Mouse (Mus musculus): ENCODE data around the gene Arpc5l.
"Not testable (repeated sequence)": the region's sequence is repeated elsewhere in the genome, so short reads cannot be mapped to it uniquely, and the experiment has no call there.

Arpc5l gene

GRCm38 (mm10) chr2:38999910-39000586 is 5.1 kb upstream of the Arpc5l start:
- no peak for DNase-seq (ENCODE audit: low read depth, low spot score)

GRCm38 (mm10) chr2:39000587-39000919 is 4.6 kb upstream of the Arpc5l start:
- DNase-seq (ENCODE audit: low read depth, low spot score): no peak

DNA sequence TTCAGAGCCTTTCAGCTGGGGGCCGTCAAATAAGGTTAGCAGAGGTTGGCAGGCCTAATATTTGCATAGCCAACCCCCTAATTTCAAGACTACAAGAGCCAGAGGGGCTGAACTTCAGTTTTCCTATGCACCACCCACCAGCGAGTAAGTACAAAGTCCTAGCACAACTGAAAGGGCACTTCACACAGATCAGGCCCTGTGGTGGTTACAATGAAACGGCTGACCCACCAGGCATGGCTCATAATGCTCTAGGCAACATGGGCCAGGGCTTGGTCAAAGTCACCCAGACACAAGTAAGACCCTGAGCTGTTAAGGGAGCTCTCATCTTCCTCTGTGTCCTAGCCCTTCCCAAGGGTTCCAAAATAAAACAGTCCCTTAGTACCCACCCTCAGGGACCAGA is 3.3 kb upstream of the Arpc5l start:
- DNase-seq (ENCODE audit: low read depth, low spot score): no peak

GRCm38 (mm10) chr2:39003106-39003505 is 2.0 kb upstream of the Arpc5l start:
- DNase-seq (ENCODE audit: low read depth, low spot score): no peak

- no peak for DNase-seq (ENCODE audit: low read depth, low spot score)
These were observed 1.6 kb upstream of the Arpc5l start for GRCm38 (mm10) chr2:39003512-39003911.

- DNase-seq (ENCODE audit: low read depth, low spot score): no peak
These were observed 776 bp upstream of the Arpc5l start for GRCm38 (mm10) chr2:39004372-39004771.

- no peak for DNase-seq (ENCODE audit: low read depth, low spot score)
These were observed 479 bp downstream of the Arpc5l start, which contains the start of gene Rpl35 for GRCm38 (mm10) chr2:39005574-39006079. Gene Rpl35 (minus strand): TSS chr2:39005624.

DNA sequence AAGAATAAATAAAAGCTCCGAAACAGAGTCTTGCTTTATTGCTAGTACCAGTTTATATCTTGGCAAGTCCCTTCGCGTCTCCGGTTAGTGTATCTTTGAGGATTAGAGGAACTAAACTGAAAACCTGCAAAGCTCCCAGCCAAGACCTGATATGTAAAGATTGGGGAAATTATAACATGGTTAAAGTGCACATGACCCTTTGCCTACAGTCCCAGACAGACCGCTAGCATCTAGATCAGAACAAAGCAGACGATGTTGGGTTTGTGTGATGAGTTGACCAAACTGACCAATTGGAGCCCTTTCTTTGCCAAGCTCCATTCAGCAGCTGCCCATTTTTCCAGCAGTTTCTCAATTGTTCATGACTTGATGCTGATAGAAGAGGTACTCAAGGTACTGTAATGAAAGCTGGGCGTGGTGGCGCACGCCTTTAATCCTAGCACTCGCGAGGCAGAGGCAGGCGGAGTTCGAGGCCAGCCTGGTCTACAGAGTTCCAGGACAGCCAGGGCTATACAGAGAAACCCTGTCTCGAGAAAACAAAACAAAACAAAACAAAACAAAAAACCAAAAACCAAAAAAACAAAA is 1.1 kb downstream of the Arpc5l start:
- no peak for DNase-seq (ENCODE audit: low read depth, low spot score)

DNA sequence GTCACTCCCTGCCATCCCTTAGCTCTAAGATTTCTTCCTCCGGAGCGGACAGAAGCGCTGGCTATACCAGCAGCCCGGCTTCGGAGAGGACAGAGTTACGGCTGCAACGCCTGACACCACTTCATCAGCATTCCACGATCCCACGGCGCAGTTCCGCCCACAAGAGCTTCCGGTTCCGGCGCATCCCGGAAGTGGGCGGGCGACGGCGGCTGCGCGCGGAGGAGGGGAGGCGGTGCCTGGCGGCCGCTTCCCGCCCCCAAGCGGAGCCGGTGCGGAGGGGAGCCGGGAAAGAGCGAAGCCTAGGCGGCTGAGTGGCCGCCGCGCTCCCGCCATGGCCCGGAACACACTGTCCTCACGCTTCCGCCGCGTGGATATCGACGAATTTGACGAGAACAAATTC is 2.7 kb downstream of the Arpc5l start:
- peak; percentile 91 for DNase-seq (ENCODE audit: low read depth, low spot score)

DNA sequence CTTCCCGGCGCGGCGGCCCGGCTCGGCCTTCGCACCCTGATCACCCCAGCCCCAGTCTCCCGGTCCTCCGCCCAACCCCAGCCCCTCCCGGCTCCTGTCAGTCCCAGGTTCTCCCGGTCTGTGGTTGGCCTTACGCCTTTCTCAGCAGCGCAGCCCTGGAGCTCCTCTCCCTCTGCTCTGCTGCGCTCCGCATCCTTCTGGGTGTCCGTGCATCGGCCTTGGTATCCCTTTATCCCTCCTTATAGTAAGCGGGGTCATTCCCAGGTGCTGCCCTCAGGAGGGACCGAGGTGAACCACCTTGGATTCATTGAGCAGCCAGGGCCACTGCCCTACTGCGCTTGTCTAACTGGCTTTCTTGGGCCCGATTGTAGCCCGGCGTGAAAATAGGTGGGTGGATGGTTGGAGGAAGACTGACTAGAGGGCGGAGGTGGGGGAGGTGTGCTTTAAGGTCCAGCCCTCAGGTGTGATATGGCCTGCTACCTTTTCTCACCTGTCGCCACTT is 3.3 kb downstream of the Arpc5l start:
- no peak for DNase-seq (ENCODE audit: low read depth, low spot score)

DNA sequence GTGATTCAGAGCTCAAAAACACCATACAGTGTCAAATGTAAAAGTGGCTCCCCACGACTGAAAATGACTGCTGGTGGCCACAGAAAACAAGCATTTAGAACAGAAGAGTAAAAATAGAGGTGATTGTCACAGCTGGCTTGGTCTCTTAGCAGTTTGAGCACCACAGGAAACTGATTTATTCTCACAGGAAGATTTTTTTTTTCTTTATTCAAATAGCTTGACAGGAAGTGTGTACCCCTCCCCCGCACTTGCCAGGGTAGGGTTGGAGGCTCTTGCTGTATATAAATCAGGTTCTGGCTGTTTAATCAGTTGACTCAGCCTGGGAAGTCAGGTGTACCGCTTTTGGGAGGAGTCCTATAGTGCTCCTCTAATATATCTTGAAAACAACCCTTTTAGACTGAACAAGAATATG is 3.8 kb downstream of the Arpc5l start:
- DNase-seq (ENCODE audit: low read depth, low spot score): no peak

DNA sequence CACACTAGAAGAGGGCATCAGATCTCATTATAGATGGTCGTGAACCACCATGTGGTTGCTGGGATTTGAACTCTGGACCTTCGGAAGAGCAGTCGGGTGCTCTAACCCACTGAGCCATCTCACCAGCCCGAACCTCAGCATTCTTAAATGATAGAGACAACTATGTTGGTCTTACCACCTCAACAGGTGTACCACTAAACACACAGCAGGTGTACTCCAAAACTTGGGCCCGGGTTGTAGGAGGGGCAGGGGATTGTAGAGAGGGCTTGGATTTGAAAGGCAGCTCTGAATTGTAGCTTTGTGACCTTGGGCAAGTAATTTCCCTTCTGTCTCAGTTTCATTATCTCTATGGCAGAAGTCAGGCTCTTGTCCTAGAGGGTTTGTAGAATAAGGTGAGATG is 5.0 kb downstream of the Arpc5l start:
- not testable (repeated sequence) for DNase-seq (ENCODE audit: low read depth, low spot score)

DNA sequence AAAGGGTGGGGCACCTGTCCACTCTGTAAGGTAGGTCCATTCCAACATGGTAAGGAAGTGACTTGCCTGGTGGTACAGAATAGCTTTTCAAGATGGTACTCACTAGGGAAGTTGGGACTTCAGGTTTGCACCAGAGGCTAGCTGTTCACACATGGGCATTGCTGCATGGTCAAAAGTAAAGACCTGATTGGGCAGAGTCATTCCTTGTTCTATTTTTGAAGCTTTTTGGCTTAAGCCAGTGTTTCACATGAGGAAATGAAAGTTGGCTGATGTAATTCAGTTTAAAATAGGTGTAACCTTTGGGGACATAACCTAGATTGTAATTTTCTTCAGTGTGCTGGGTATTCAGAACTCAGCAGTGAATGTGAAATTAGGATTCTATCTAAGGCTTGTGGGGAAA is 6.1 kb downstream of the Arpc5l start:
- DNase-seq (ENCODE audit: low read depth, low spot score): no peak

GRCm38 (mm10) chr2:39011971-39012370 is 6.8 kb downstream of the Arpc5l start:
- DNase-seq (ENCODE audit: low read depth, low spot score): no peak

GRCm38 (mm10) chr2:39012768-39013279 is 7.7 kb downstream of the Arpc5l start:
- DNase-seq (ENCODE audit: low read depth, low spot score): no peak

- DNase-seq (ENCODE audit: low read depth, low spot score): no peak
These were observed 11.4 kb downstream of the Arpc5l start for GRCm38 (mm10) chr2:39016581-39016980.

DNA sequence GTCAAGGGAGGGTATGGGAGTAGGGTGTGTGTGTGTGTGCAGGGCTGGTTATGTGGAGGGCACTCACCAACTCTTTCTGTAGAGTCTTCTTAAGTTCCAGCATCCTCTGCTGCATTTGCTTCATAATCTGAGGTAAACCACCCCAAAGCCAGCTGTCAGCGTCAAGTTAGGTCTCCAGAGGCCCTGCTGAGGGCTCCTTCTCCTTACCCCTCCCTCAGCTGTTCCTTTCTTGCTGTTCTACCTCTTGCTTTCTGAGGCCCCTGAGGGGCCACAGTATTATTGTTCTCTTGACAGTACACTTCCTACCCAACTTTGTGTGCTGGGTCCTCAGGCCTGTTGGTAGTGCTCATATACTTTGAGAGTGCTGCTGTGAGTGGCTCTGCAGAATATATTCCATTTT is 14.9 kb downstream of the Arpc5l start:
- DNase-seq (ENCODE audit: low read depth, low spot score): no peak

GRCm38 (mm10) chr2:39031611-39032010 is 26.5 kb downstream of the Arpc5l start:
- DNase-seq (ENCODE audit: low read depth, low spot score): no peak

GRCm38 (mm10) chr2:39040215-39040614 is 35.1 kb downstream of the Arpc5l start:
- DNase-seq (ENCODE audit: low read depth, low spot score): no peak

GRCm38 (mm10) chr2:39048515-39048914 is 43.4 kb downstream of the Arpc5l start:
- DNase-seq (ENCODE audit: low read depth, low spot score): no peak

DNA sequence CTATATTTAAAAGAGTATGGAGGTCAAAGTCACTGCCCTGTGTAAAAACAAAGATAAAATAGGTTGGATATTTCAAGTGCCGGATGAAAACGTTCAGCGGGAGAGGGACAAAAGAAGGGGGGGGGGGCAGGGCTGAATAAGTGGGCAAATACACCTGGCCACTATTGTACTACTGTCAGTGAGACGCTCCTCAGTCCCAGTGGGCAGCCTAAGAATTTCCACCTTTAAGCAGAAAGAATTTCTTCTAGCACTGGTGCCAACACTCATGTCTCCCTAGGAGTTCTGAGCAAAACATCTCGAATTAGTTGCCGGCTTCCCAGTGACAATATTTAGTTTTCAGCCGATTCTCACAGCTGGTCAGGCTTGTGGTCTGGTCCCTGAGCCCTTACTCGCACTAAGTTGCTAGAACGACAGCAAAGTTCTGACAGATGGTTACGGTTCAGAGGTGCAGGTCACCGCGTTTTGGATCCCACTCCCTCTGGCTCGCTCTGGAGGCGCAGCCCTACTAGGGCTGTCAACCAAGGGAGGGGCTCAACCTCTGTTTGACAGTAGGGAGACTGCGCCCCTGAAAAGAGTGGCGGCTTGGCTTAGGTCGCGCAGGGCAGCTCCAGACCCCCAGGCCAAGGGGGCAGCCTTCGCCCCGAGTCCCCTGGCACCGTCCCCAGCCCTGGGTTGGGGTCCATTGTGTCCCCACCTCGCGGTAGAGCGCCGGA is 59.7 kb downstream of the Arpc5l start:
- no peak for DNase-seq (ENCODE audit: low read depth, low spot score)

All from retina, postnatal 7 days (tissue).